Mouse (Mus musculus) midbrain, embryonic 14.5 days (tissue): ENCODE results near the gene Mctp2. TPM values are rescaled to one million over a fixed set of nuclear protein-coding genes. Genes with fewer than 3 reads are reported as not detected.

ENCODE experiments used
- ATAC-seq: fragments of 200-750 bp; cut with Nextera tagmentation; 2 replicates; pipeline ENCODE4 v1.8.0; 2017; ENCODE audit warnings: moderate number of reproducible peaks, moderate library complexity; ENCODE audit not compliant: low FRiP score, low TSS enrichment
- DNase-seq: peaks from one replicate; pipeline ENCODE4 v3.0.0-alpha.2; 2015
- H3K27ac ChIP-seq: fragments of 300-500 bp; sonication (generic); replicated peaks from 2 replicates; pipeline ENCODE4 v1.5.1; 2014; ENCODE audit warnings: mild to moderate bottlenecking, low read depth, low read length, moderate library complexity
- H3K27me3 ChIP-seq: fragments of 300-500 bp; sonication (generic); 2 replicates; pipeline ENCODE4 v1.6.1; 2014; ENCODE audit warnings: low read length, control low read depth, mixed read lengths; ENCODE audit not compliant: control insufficient read depth, insufficient read depth
- H3K36me3 ChIP-seq: fragments of 300-500 bp; sonication (generic); 2 replicates; pipeline ENCODE4 v1.6.1; 2014; ENCODE audit warnings: low read length, control low read depth; ENCODE audit not compliant: control insufficient read depth, insufficient read depth
- H3K4me1 ChIP-seq: fragments of 300-500 bp; sonication (generic); 2 replicates; pipeline ENCODE4 v1.6.1; 2014; ENCODE audit warnings: mild to moderate bottlenecking, antibody characterized with exemption, low read length, control low read depth; ENCODE audit not compliant: control insufficient read depth, insufficient read depth
- H3K4me2 ChIP-seq: fragments of 300-500 bp; sonication (generic); 2 replicates; pipeline ENCODE4 v1.6.1; 2014; ENCODE audit warnings: mild to moderate bottlenecking, low read length, moderate library complexity
- H3K4me3 ChIP-seq: fragments of 300-500 bp; sonication (generic); replicated peaks from 2 replicates; pipeline ENCODE4 v1.5.1; 2014; ENCODE audit warnings: low read depth, low read length
- H3K9ac ChIP-seq: fragments of 300-500 bp; sonication (generic); replicated peaks from 2 replicates; pipeline ENCODE4 v1.6.1; 2014; ENCODE audit warnings: mild to moderate bottlenecking, low read length, moderate library complexity
- H3K9me3 ChIP-seq: fragments of 300-500 bp; sonication (generic); 2 replicates; pipeline ENCODE4 v1.6.1; 2016; ENCODE audit warnings: low read length, control low read depth, mixed read lengths; ENCODE audit not compliant: control insufficient read depth
- WGBS: fragments of 180-500 bp; shearing (Covaris S2); extraction: QIAGEN DNeasy Blood & Tissue Kit; methylation state at CpG from one replicate; pipeline ENCODE4 v1.1.7; 2014; 5-methylcytosine and 5-hydroxymethylcytosine counted together
- polyA plus RNA-seq: library from polyadenylated mRNA; unstranded; fragments of >200 nt; fragmentation: Nextera tagmentation; extraction: Ambion mirVana; gene quantifications from 2 replicates; pipeline ENCODE4 v1.2.1, GENCODE M21; 2014

Gene Mctp2
- polyA plus RNA-seq, 1 experiment from 2014 or later, result 0.43 TPM

- Histone ChIP-seq H3K9ac (no peak overlapping the region), H3K27me3 (no peaks in the 10 kb centered on the region), H3K27ac (no peak overlapping the region), H3K9me3 (no peaks in the 10 kb centered on the region), H3K4me2 (no peak overlapping the region), H3K4me3 (no peak overlapping the region), H3K36me3 (no peaks in the 10 kb centered on the region), H3K4me1 (no peaks in the 10 kb centered on the region)
- ATAC-seq (no peak), DNase-seq (no peak)
- 64% methylated on average over 17 of the region's 17 CpGs for WGBS
These were observed 160.5 kb downstream of the Mctp2 start for GRCm38 (mm10) chr7:72145726-72146520.

DNA sequence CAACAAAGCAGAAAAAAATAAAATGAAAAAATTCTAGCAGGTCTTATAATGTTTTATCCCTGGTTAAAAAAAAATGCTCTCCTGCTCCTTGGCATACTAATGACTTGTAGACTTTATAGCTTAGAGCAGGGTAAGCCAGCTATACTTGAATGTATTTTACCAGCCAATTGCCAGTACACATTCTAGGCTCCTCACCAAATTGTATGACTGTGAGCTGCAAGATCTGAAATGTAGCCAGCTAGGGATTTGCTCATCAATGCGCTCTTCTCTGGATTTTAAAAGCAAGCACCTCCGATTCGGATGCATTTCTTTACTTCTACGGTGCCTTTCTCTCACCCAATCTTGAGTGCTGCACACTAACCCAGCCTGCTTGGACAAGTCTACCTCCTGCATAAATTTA, 167.7 kb downstream of the Mctp2 start:
- DNase-seq (no peak), ATAC-seq (no peak)
- 97% methylated on average over 4 of the region's 4 CpGs for WGBS
- H3K4me2 ChIP-seq, result no peak overlapping the region
- no peak overlapping the region for H3K4me3 ChIP-seq
- no peaks in the 10 kb centered on the region for H3K27me3 ChIP-seq
- H3K9ac ChIP-seq, result no peak overlapping the region
- no peaks in the 10 kb centered on the region for H3K4me1 ChIP-seq
- H3K36me3 ChIP-seq, result no peaks in the 10 kb centered on the region
- no peak overlapping the region for H3K27ac ChIP-seq
- no peaks in the 10 kb centered on the region for H3K9me3 ChIP-seq

GRCm38 (mm10) chr7:72120986-72121385, 185.4 kb downstream of the Mctp2 start:
- WGBS, result 77% methylated on average over 7 of the region's 7 CpGs
- Histone ChIP-seq H3K27ac (no peak overlapping the region), H3K4me2 (no peak overlapping the region), H3K4me1 (no peaks in the 10 kb centered on the region), H3K9me3 (no peaks in the 10 kb centered on the region), H3K4me3 (no peak overlapping the region), H3K36me3 (no peaks in the 10 kb centered on the region), H3K27me3 (no peaks in the 10 kb centered on the region), H3K9ac (no peak overlapping the region)
- DNase-seq (no peak), ATAC-seq (no peak)

GRCm38 (mm10) chr7:72119713-72120112, 186.7 kb downstream of the Mctp2 start:
- no peaks in the 10 kb centered on the region for H3K36me3 ChIP-seq
- H3K27me3 ChIP-seq, result no peaks in the 10 kb centered on the region
- H3K4me1 ChIP-seq, result no peaks in the 10 kb centered on the region
- no peaks in the 10 kb centered on the region for H3K9me3 ChIP-seq
- H3K4me2 ChIP-seq, result no peak overlapping the region
- WGBS, result 91% methylated on average over 3 of the region's 3 CpGs
- no peak overlapping the region for H3K4me3 ChIP-seq
- H3K9ac ChIP-seq, result no peak overlapping the region
- H3K27ac ChIP-seq, result no peak overlapping the region
- DNase-seq, result no peak
- ATAC-seq, result no peak

DNA sequence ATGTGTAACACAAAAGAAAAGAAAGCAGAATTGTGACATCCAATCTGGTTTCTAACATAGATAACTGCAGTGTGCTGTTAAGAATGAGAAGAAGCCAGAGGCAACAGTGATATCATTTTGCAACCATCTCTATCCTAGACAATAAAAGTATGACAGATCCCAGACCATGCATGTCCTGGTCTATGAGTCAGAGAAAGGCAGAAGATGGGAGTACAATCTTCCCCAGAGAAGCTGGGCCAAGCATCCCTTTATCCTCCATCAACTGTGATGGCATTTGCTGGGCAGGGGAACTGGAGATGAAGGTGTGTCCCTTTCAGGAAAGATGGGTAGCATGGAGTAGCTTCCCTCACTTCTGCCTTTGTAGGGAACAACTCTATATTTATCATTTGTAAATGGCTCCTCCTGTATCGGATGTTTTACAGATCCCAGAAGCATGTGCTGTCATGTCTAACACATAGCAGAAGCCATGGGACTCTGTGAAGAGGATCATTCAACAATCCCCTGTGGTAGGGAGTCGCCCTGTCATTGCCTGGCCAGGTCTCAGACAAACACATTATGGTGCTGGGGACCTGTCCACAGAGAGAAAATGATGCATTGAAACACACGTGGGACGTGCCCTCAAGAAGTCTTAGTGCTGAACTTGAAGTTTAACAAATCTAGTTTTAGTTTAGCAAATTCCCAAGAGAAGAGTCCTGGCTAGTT, 188.9 kb downstream of the Mctp2 start:
- DNase-seq, result no peak

GRCm38 (mm10) chr7:72115073-72115472, 191.3 kb downstream of the Mctp2 start:
- H3K4me3 ChIP-seq, result no peak overlapping the region
- no peaks in the 10 kb centered on the region for H3K27me3 ChIP-seq
- WGBS, result 95% methylated on average over 2 of the region's 2 CpGs
- no peak overlapping the region for H3K4me2 ChIP-seq
- no peak for DNase-seq
- no peak for ATAC-seq
- no peaks in the 10 kb centered on the region for H3K36me3 ChIP-seq
- no peak overlapping the region for H3K27ac ChIP-seq
- no peaks in the 10 kb centered on the region for H3K4me1 ChIP-seq
- H3K9ac ChIP-seq, result no peak overlapping the region
- no peaks in the 10 kb centered on the region for H3K9me3 ChIP-seq

More for the DNA sequence above, 188.9 kb downstream of the Mctp2 start:
- H3K9ac ChIP-seq, result no peak overlapping the region
- WGBS, result 91% methylated on average over 4 of the region's 4 CpGs
- no peaks in the 10 kb centered on the region for H3K36me3 ChIP-seq
- H3K4me3 ChIP-seq, result no peak overlapping the region
- no peaks in the 10 kb centered on the region for H3K9me3 ChIP-seq
- no peaks in the 10 kb centered on the region for H3K4me1 ChIP-seq
- H3K4me2 ChIP-seq, result no peak overlapping the region
- ATAC-seq, result no peak
- no peaks in the 10 kb centered on the region for H3K27me3 ChIP-seq
- H3K27ac ChIP-seq, result no peak overlapping the region

DNA sequence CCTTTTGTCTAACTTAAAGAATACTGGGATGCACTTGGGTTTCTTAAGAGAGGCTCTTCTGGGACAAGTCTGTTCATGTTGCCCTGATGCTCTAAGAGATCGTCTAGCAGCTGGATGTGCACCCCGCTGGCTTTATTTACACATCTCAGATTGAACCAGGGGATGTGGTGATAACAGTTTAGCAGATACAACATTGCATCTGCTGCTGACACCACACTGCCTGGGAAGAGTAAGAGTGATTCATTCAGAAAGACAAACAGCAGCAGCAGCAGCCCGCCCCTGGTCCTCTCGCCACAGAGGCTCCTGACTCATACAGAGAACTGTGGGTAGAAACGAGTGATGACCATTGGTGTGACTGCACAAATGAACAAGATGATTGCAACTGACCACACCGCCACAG, 195.8 kb downstream of the Mctp2 start:
- H3K9ac ChIP-seq, result no peak overlapping the region
- no peaks in the 10 kb centered on the region for H3K9me3 ChIP-seq
- 75% methylated on average over 6 of the region's 6 CpGs for WGBS
- ATAC-seq, result no peak
- H3K4me1 ChIP-seq, result no peaks in the 10 kb centered on the region
- no peak overlapping the region for H3K4me2 ChIP-seq
- no peak overlapping the region for H3K4me3 ChIP-seq
- DNase-seq, result no peak
- H3K27ac ChIP-seq, result no peak overlapping the region
- no peaks in the 10 kb centered on the region for H3K27me3 ChIP-seq
- no peaks in the 10 kb centered on the region for H3K36me3 ChIP-seq

DNA sequence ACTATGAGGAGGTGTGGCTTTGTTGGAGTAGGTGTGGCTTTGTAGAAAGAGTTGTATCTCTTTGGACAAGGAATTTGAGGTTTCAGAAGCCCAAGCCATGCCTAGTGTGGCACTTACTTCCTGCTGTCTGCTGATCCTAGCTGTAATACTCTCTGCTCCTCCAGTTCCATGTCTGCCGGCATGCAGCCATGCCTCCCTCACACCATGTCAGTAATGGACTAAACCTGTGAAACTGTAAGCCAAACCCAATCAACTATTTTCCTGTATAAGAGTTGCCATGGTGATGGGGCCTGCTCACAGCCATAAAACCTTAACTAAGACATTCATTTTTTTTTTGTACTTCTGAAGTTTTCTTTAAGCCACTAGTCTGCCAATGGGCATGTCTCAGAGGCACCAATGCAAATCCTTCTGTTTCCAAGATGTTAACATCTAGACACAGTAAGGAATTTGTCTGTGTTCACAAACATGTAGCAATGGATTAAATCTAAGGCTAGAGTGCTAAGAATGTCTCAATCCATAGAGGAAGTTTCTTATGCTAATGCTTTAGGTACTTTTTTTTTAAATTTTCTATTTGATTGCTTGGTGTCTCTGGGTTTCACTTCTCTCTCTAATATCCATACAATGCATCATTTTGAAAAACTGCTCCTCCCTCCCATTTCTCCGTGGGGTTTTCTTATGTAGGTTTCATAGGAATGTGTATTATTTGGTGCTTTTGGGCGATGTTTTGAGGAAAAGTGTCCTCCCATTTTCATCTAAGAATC, 197.6 kb downstream of the Mctp2 start:
- H3K9me3 ChIP-seq, result no peaks in the 10 kb centered on the region
- no peaks in the 10 kb centered on the region for H3K36me3 ChIP-seq
- no peak overlapping the region for H3K4me3 ChIP-seq
- ATAC-seq, result no peak
- H3K9ac ChIP-seq, result no peak overlapping the region
- H3K27ac ChIP-seq, result no peak overlapping the region
- 89% methylated on average over 3 of the region's 3 CpGs for WGBS
- no peaks in the 10 kb centered on the region for H3K4me1 ChIP-seq
- no peak overlapping the region for H3K4me2 ChIP-seq
- DNase-seq, result no peak
- no peaks in the 10 kb centered on the region for H3K27me3 ChIP-seq
